Mouse (Mus musculus): Measurements from ENCODE around the gene Mrpl58.

GRCm38 (mm10) chr11:115372737-115373136, 30.8 kb upstream of the Mrpl58 start:
- TF ChIP-seq CTCF (conservative IDR thresholded peaks at IDR 0.05; ENCODE audit: insufficient read depth, insufficient read length, low read depth, low read length) (no peak), POLR2A (IDR thresholded peaks at IDR 0.05; ENCODE audit: low read depth, low read length) (no peak)

All from kidney, adult 2 months (tissue).